Mouse (Mus musculus) embryonic facial prominence, embryonic 13.5 days (tissue): ENCODE data around the gene Csdc2. TPM values are rescaled to one million over a fixed set of nuclear protein-coding genes. Genes with fewer than 3 reads are reported as not detected.
"Not testable (repeated sequence)": the region's sequence is repeated elsewhere in the genome, so short reads cannot be mapped to it uniquely, and the experiment has no call there.

Source experiments
- ATAC-seq: fragments of 200-750 bp; cut with Nextera tagmentation; 2 replicates; pipeline ENCODE4 v1.8.0; 2017; ENCODE audit warnings: low read depth; ENCODE audit not compliant: insufficient number of reproducible peaks, insufficient read depth, low FRiP score, low TSS enrichment
- H3K27ac ChIP-seq: fragments of 300-500 bp; sonication (generic); 2 replicates; pipeline ENCODE4 v1.5.1; 2015; ENCODE audit warnings: moderate library complexity, mild to moderate bottlenecking, inconsistent platforms
- H3K27me3 ChIP-seq: fragments of 300-500 bp; sonication (generic); 2 replicates; pipeline ENCODE4 v1.6.1; 2015; ENCODE audit warnings: mild to moderate bottlenecking, inconsistent platforms
- H3K36me3 ChIP-seq: fragments of 300-500 bp; sonication (generic); 2 replicates; pipeline ENCODE4 v1.6.1; 2015; ENCODE audit warnings: mild to moderate bottlenecking, inconsistent platforms
- H3K4me1 ChIP-seq: fragments of 300-500 bp; sonication (generic); 2 replicates; pipeline ENCODE4 v1.6.1; 2015; ENCODE audit warnings: inconsistent platforms
- H3K4me2 ChIP-seq: fragments of 300-500 bp; sonication (generic); 2 replicates; pipeline ENCODE4 v1.6.1; 2015; ENCODE audit warnings: moderate library complexity, mild to moderate bottlenecking, inconsistent platforms
- H3K4me3 ChIP-seq: fragments of 300-500 bp; sonication (generic); 2 replicates; pipeline ENCODE4 v1.5.1; 2015; ENCODE audit warnings: mild to moderate bottlenecking, inconsistent platforms
- H3K9ac ChIP-seq: fragments of 300-500 bp; sonication (generic); 2 replicates; pipeline ENCODE4 v1.6.1; 2015; ENCODE audit warnings: mild to moderate bottlenecking, inconsistent platforms
- H3K9me3 ChIP-seq: fragments of 300-500 bp; sonication (generic); 2 replicates; pipeline ENCODE4 v1.6.1; 2016; ENCODE audit warnings: inconsistent platforms
- WGBS: fragments of 180-500 bp; shearing (Covaris S2); methylation state at CpG from one replicate; pipeline ENCODE4 v1.1.7; 2015; ENCODE audit warnings: mixed read lengths; 5-methylcytosine and 5-hydroxymethylcytosine counted together
- polyA plus RNA-seq: library from polyadenylated mRNA; unstranded; fragments of >200 nt; fragmentation: Nextera tagmentation; extraction: Ambion mirVana; gene quantifications from 2 replicates; pipeline ENCODE4 v1.2.1, GENCODE M21; 2015

The Csdc2 gene
- polyA plus RNA-seq, 1 experiment from 2014 or later, result 10.9 TPM

DNA sequence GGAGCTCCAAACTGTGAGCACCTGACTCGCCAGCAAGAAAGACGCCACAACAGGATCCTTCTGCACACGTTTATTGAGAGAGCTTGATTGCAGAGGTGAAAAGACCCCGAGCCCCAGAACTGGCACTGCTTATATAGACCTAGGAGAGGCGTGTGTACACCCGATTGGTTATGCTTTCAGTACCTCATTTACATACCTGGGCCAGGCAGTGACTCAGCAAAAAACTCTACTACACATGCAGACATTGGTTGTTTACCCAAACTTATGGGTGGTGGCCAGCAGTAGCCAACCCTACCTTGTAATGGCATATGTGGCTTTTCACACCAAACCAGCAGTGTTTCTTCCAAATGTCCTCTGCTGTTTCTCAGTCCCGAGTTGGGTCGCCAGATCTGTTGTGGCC lies 38.6 kb downstream of the Csdc2 start:
- 91% methylated on average over 8 of the region's 8 CpGs for WGBS
- H3K9me3 ChIP-seq, H3K27me3 ChIP-seq, ATAC-seq, H3K9ac ChIP-seq, H3K27ac ChIP-seq, H3K36me3 ChIP-seq, H3K4me1 ChIP-seq, H3K4me3 ChIP-seq, H3K4me2 ChIP-seq: not testable (repeated sequence)

DNA sequence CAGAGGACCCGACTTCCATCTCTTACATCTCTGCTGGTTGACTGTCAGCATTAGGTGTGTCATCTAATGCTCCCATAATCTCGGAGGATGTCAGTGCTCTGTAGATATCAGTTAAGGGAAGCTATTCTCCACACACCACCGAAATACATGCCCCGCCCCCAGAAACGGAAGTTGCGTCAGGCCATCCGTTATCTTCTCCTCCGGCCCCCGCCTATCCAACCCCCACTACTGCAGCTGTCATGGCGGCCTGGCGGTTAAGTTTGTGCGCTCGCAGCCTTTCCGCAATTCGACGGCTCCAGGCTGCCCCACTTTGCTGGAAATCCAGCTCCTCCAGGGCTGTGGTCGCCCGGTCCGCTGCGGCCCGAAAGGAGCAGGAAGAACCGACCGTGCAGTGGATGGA lies 43.8 kb downstream of the Csdc2 start, which contains the start of gene 1700029P11Rik:
Gene 1700029P11Rik (plus strand): TSS at position 220 of the 400 bp plus-strand sequence.
- no peak within 1 kb of the TSS for H3K4me3 ChIP-seq
- no peak within 1 kb of the TSS for H3K4me2 ChIP-seq
- H3K9ac ChIP-seq, result no peak within 1 kb of the TSS
- no peak within 1 kb of the TSS for H3K27ac ChIP-seq
- no peaks in the 10 kb centered on the region for H3K9me3 ChIP-seq
- H3K27me3 ChIP-seq, result no peaks in the 10 kb centered on the region
- 93% methylated on average over 23 of the region's 23 CpGs for WGBS
- no peaks in the 10 kb centered on the region for H3K4me1 ChIP-seq
- no peak for ATAC-seq
- no peaks in the 10 kb centered on the region for H3K36me3 ChIP-seq

DNA sequence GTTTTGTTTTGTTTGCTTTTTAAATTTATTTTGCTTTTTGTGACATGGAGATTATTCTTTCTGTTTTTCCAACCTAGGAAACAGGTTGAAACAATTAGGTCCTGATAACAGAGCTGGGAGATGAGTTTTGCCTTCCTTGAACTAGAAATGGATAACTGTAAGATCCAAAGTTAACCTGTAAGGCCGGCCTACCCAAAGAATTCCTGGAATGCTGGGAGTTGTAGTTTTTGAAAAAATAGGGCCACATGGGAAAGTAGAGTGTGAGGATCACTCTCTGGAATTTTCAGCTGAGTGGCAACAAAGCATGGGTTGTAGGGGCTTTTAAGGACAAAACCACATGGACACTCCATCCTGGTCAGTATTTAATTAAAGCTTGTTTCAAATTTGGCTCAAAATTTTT lies 45.6 kb downstream of the Csdc2 start:
- 40% methylated on average over 1 of the region's 1 CpGs for WGBS
- no peaks in the 10 kb centered on the region for H3K27me3 ChIP-seq
- no peak overlapping the region for H3K4me3 ChIP-seq
- H3K4me1 ChIP-seq, result no peaks in the 10 kb centered on the region
- H3K9ac ChIP-seq, result no peak overlapping the region
- H3K4me2 ChIP-seq, result no peak overlapping the region
- H3K27ac ChIP-seq, result no peak overlapping the region
- no peak for ATAC-seq
- no peaks in the 10 kb centered on the region for H3K36me3 ChIP-seq
- no peaks in the 10 kb centered on the region for H3K9me3 ChIP-seq

DNA sequence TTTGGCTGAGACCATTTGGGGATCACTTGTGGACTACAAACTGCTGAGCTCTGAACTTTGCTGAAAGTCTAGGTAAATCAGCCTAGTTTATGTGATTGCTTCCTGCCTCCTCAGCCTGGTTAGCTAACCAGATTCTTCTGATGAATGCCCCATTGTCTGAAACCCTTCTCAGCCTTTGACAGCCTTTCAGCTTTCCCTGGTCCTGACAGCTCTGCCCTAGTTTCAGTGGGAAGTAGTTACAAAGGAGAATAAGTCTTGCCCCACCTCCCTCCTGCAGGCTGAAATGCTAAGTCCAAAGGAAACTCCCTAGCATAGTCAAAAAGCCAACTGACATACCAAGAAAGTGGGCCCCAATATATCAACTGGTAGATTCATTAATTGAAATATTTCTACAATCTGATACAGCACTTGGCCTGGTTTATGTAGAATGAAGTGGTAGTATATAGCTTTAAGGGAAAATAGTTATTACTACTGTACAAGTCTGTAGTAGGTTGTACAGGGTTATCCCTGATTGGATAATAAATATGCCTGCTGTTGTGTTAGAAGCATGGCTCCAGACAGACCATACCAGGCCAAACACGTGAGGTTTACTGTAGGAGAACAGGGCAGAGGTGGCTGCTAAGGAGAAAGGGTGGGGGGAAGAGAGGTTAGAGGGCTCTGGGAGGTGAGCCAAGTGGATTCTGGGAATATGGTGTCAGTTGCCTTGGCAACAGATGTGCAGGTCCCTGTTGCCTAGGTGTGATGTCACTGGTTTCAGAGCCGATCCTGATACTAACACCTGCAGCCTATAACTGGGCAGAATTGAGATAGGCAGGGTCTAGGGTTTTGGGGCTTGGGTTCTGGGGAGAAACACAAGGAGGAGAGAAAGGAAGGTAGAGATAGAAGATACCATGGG lies 49.0 kb downstream of the Csdc2 start:
- no peaks in the 10 kb centered on the region for H3K36me3 ChIP-seq
- no peak overlapping the region for H3K27ac ChIP-seq
- H3K4me2 ChIP-seq, result no peak overlapping the region
- ATAC-seq, result no peak
- H3K4me3 ChIP-seq, result no peak overlapping the region
- no peaks in the 10 kb centered on the region for H3K4me1 ChIP-seq
- H3K9ac ChIP-seq, result no peak overlapping the region
- no peaks in the 10 kb centered on the region for H3K27me3 ChIP-seq
- 57% methylated on average over 2 of the region's 2 CpGs for WGBS
- H3K9me3 ChIP-seq, result no peaks in the 10 kb centered on the region

DNA sequence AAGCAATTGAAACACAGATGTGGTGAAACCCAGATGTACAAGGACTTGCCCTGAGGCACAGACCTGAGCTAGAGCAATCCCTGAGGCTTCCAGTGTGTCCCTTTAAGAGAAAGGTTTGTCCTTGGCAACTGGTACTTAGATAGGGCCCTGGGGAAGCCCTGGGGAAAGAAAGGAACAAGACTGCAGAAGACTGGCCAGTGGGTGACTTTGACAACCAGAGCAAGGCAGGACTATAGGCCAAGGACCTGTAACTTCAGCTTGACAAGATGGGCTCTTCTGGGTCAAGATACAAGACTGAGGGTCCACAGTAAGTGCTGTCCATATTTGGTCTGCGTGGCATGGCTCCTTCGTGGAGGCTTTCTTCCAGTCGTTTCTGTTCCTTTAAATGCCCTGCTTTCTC lies 51.1 kb downstream of the Csdc2 start, which contains the start of gene Xrcc6:
Gene Xrcc6 (plus strand): TSS at position 190 of the 400 bp plus-strand sequence.
- H3K9ac ChIP-seq, result no peak within 1 kb of the TSS
- no peak within 1 kb of the TSS for H3K4me2 ChIP-seq
- no peak for ATAC-seq
- no peaks in the 10 kb centered on the region for H3K4me1 ChIP-seq
- no peak within 1 kb of the TSS for H3K27ac ChIP-seq
- 72% methylated on average over 3 of the region's 3 CpGs for WGBS
- H3K4me3 ChIP-seq, result no peak within 1 kb of the TSS
- H3K9me3 ChIP-seq, result no peaks in the 10 kb centered on the region
- 0 out of 2 replicates have a peak, but pooled peaks cover 1% of the 10 kb centered on the region for H3K36me3 ChIP-seq
- H3K27me3 ChIP-seq, result no peaks in the 10 kb centered on the region

DNA sequence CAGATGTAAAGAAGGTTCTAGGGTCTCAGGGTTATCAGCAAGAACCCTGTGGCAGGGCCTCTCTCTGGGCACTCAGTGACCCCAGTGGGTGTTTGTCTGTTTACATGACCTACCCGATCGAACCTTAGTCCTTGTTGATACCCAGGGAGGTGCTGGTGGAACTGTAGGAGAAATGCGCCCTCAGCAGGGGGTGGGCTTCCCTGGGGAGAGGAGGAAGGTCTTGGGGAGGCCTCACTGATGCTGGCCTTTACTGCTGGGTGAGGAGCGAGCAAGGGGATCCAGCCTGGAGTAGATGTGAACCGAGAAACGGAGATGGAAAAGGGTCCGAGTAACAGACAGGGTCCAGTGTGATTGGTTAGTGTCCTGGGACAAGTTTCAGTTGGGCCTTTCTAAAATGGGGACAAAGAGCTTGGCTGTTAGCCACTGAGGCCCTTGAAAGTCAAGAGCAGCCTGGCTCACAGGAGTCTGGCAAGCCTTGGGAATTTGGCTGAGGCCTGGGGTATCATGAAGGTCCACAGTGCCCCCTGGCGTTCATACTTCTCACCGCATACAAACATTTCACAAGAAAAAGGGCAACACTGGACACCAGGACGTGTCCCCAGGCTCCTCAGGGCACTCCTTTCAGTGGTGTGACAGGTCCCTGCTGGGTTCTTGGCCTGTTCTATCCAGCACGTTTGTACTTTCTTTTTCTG lies 53.0 kb downstream of the Csdc2 start:
- Histone ChIP-seq H3K9ac (no peak overlapping the region), H3K27me3 (no peaks in the 10 kb centered on the region), H3K4me3 (no peak overlapping the region), H3K9me3 (no peaks in the 10 kb centered on the region), H3K27ac (no peak overlapping the region), H3K4me2 (no peak overlapping the region), H3K36me3 (peaks cover 20% of the 10 kb centered on the region), H3K4me1 (no peaks in the 10 kb centered on the region)
- WGBS, result 47% methylated on average over 11 of the region's 11 CpGs
- ATAC-seq, result no peak

DNA sequence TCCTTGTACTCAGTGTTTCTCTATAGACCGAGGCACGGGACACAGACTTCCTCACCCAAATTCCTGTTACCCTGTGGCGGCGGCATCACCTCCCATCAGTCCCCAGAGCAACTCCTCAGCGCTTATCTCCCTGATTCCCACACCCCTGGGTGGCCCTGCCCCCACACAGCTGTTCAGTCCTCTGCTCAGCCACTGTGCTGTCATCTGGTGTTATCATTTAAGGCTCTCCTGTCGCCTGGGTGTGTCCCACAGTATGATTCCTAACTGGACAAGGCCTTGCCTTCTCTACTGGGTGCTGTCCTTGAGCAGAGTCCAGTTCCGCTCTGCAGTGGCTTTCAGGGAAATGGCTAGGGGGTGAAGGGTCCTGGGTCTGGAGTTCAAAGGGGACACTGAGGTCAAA lies 54.0 kb downstream of the Csdc2 start:
- ATAC-seq, result no peak
- WGBS, result 42% methylated on average over 7 of the region's 7 CpGs

DNA sequence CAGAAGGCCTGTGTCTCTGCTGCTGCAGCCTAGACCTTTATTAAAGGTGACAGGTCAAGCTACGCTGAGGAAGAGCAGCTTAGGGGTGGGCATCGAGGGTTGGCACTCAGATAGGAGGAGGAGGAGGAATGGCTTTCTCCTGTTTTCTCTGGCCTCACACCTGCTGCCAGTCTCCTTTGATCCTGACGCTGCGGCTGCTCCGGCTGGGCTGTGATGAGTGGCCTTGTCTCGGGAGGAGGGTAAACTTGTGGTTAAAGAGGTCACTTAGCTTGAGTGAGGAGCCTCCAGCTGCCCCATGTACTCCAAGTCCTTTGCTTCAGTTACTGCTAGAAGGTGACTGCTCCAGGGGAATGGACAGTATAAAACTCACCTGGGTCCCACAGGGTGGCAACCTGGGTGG lies 57.4 kb downstream of the Csdc2 start:
- no peak overlapping the region for H3K9ac ChIP-seq
- H3K36me3 ChIP-seq, result peaks cover 63% of the 10 kb centered on the region
- 84% methylated on average over 6 of the region's 6 CpGs for WGBS
- ATAC-seq, result no peak
- H3K4me2 ChIP-seq, result no peak overlapping the region
- no peak overlapping the region for H3K27ac ChIP-seq
- no peaks in the 10 kb centered on the region for H3K27me3 ChIP-seq
- no peaks in the 10 kb centered on the region for H3K4me1 ChIP-seq
- no peak overlapping the region for H3K4me3 ChIP-seq
- no peaks in the 10 kb centered on the region for H3K9me3 ChIP-seq

More for the DNA sequence above, 54.0 kb downstream of the Csdc2 start:
- Histone ChIP-seq H3K4me3 (no peak overlapping the region), H3K36me3 (peaks cover 30% of the 10 kb centered on the region), H3K9ac (no peak overlapping the region; the same call in 1 of the 2 replicates), H3K4me2 (no peak overlapping the region), H3K27ac (no peak overlapping the region), H3K4me1 (no peaks in the 10 kb centered on the region), H3K27me3 (no peaks in the 10 kb centered on the region), H3K9me3 (no peaks in the 10 kb centered on the region)

Other genes with a start within 250 kb of the Csdc2 start
- gene Chadl, start 239.5 kb upstream of the Csdc2 start, polyA plus RNA-seq, result 10.3 and 10.4 TPM in 2 replicates
- 35.4 and 45.7 TPM in 2 replicates for gene Zc3h7b, start 191.7 kb upstream of the Csdc2 start, polyA plus RNA-seq
- gene Rangap1, start 191.2 kb upstream of the Csdc2 start, polyA plus RNA-seq, result 103 and 116 TPM in 2 replicates
- 29.4 and 30.3 TPM in 2 replicates for gene Tef, start 134.3 kb upstream of the Csdc2 start, polyA plus RNA-seq
- gene Tob2, start 78.0 kb upstream of the Csdc2 start, polyA plus RNA-seq, result 25.6 and 26.7 TPM in 2 replicates
- 164 and 172 TPM in 2 replicates for gene Phf5a, start 64.8 kb upstream of the Csdc2 start, polyA plus RNA-seq
- 148 and 151 TPM in 2 replicates for gene Aco2, start 64.5 kb upstream of the Csdc2 start, polyA plus RNA-seq
- gene Polr3h, start 10.5 kb upstream of the Csdc2 start, polyA plus RNA-seq, result 51.8 and 63.9 TPM in 2 replicates
- gene Pmm1, start 24.2 kb downstream of the Csdc2 start, polyA plus RNA-seq, result 30.0 and 35.7 TPM in 2 replicates
- not detected in 2 replicates for gene 1700029P11Rik, start 43.8 kb downstream of the Csdc2 start, polyA plus RNA-seq
- gene Xrcc6, start 51.1 kb downstream of the Csdc2 start, polyA plus RNA-seq, result 92.3 and 98.2 TPM in 2 replicates
- 25.8 and 28.6 TPM in 2 replicates for gene Desi1, start 97.1 kb downstream of the Csdc2 start, polyA plus RNA-seq
- 281 and 331 TPM in 2 replicates for gene Snu13, start 110.8 kb downstream of the Csdc2 start, polyA plus RNA-seq
- gene 4930407I10Rik, start 122.4 kb downstream of the Csdc2 start, polyA plus RNA-seq, result 0.08 TPM in 1 of 2 replicates, not detected in the other
- gene Mei1, start 133.2 kb downstream of the Csdc2 start, polyA plus RNA-seq, result 0.15 TPM in 1 of 2 replicates, not detected in the other
- 22.7 and 26.8 TPM in 2 replicates for gene Ccdc134, start 191.2 kb downstream of the Csdc2 start, polyA plus RNA-seq
- 146 and 160 TPM in 2 replicates for gene Srebf2, start 210.4 kb downstream of the Csdc2 start, polyA plus RNA-seq